Mouse (Mus musculus) small intestine, adult 2 months (tissue): ENCODE data around the gene Fam160a1. TPM values are rescaled to one million over a fixed set of nuclear protein-coding genes. Genes with fewer than 3 reads are reported as not detected.

Experiments used
- H3K27ac ChIP-seq: fragments of 200-500 bp; 2 replicates; pipeline ENCODE4 v1.5.1; 2012; ENCODE audit warnings: low read depth, low read length, control low read depth, inconsistent platforms; ENCODE audit not compliant: insufficient read depth
- H3K27me3 ChIP-seq: fragments of 200-500 bp; 2 replicates; pipeline ENCODE4 v1.6.1; 2012; ENCODE audit warnings: mild to moderate bottlenecking, moderate library complexity, low read length, inconsistent platforms; ENCODE audit not compliant: control insufficient read depth, insufficient read depth
- H3K36me3 ChIP-seq: fragments of 200-500 bp; 2 replicates; pipeline ENCODE4 v1.6.1; 2012; ENCODE audit warnings: mild to moderate bottlenecking, low read length, control low read depth, inconsistent platforms; ENCODE audit not compliant: control insufficient read depth, insufficient read depth
- H3K4me1 ChIP-seq: fragments of 200-500 bp; 2 replicates; pipeline ENCODE4 v1.6.1; 2012; ENCODE audit warnings: low read length, inconsistent platforms, mixed read lengths; ENCODE audit not compliant: control insufficient read depth, insufficient read depth, insufficient read length
- H3K4me3 ChIP-seq: fragments of 200-500 bp; 2 replicates; pipeline ENCODE4 v1.5.1; 2012; ENCODE audit warnings: low read depth, mild to moderate bottlenecking, control low read depth, inconsistent platforms, low read length, moderate library complexity
- CTCF ChIP-seq: fragments of 200-500 bp; IDR thresholded peaks from 2 replicates; pipeline ENCODE4 v1.5.1; 2012; ENCODE audit warnings: low read depth, mild to moderate bottlenecking, control low read depth, inconsistent platforms, low read length, moderate library complexity, mixed read lengths; ENCODE audit not compliant: insufficient replicate concordance, insufficient read length; ENCODE audit errors: extremely low read depth
- POLR2A ChIP-seq: fragments of 200-500 bp; IDR thresholded peaks from 2 replicates; pipeline ENCODE4 v1.6.1; 2012; ENCODE audit warnings: low read depth, mild to moderate bottlenecking, control low read depth, inconsistent platforms, low read length, moderate library complexity
- WGBS: fragments of 180-500 bp; shearing (Covaris S2); methylation state at CpG from one replicate; pipeline ENCODE4 v1.1.7; 2018; 5-methylcytosine and 5-hydroxymethylcytosine counted together
- polyA plus RNA-seq: library from polyadenylated mRNA; depleted of rRNA; stranded (reverse); fragments of >200 nt; gene quantifications from 2 replicates; pipeline ENCODE4 v1.2.3, GENCODE M21; 2012

The Fam160a1 gene
- polyA plus RNA-seq, 1 experiment, result 12.6 TPM

DNA sequence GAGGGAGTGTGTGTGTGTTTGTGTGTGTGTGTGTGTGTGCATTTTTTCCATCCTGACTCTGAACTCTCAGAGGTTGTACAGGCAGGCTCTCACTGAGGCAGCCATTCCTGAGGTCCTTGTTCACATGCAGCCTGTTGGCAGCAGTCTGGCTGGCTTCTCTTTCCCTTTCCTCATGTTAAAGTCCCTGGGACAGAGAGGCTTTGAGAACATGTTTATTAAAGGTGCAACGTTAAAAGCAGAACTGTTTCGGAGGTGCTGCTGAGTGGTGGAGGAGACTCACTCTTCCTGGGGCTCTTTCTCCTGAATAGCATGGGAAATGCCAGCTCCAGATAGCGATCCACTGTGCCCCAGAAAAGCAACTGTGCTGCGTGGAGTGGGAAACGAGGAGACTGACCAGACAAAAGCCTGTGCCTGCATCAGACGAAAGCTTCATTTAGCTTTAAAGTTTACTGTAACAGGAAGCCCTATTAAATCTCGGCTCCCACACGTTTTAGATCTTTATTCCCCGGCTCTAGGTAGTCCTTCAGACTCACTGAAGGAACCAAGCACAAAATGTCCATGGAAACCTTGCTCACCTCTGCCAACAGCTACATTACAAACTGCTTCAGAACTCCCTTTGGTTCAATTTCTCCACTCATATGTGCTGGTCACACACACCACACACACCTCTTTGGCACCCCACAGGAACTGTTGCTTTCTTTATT, 25.2 kb upstream of the Fam160a1 start:
- Histone ChIP-seq H3K4me1 (no peaks in the 10 kb centered on the region), H3K4me3 (no peak overlapping the region), H3K36me3 (no peaks in the 10 kb centered on the region), H3K27ac (no peak overlapping the region), H3K27me3 (no peaks in the 10 kb centered on the region)
- WGBS, result 50% methylated on average over 9 of the region's 9 CpGs
- no peak for TF ChIP-seq POLR2A
- TF ChIP-seq CTCF, result no peak

DNA sequence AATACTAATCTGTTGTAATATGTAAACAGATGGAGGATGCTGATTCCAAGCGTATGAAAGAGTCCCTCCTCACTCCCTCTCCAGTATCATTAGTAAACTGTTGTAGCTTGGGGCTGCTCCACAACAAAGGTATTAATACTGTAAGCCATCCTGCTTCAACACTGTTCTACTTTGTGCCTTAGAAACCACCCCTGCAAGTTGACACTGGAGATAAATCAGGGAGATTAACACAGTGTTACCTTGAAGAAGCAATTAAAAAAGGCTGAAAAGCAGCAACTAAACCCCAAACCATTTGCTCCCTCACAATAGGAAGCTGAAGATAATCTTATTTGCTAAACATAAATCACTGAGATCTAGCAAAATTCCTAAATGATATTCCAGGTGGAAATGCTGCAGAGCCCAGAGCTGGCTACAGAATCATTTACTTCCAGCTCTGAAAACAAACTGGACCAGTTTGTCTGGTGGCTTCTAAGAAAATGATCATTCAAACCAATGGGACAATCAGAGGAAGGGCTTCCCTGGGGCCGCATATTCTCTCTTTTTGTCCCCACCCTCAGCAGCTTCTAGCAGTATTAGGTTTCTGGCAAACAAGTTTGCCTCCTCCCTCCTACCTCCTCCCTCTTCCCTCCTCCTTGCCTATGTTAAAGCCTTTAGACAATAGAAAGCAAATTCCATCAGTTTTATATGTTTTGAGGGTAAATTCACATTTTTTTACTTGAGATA, 24.5 kb upstream of the Fam160a1 start:
- H3K36me3 ChIP-seq, result no peaks in the 10 kb centered on the region
- TF ChIP-seq POLR2A (no peak), CTCF (no peak)
- WGBS, result 52% methylated on average over 2 of the region's 2 CpGs
- H3K4me1 ChIP-seq, result no peaks in the 10 kb centered on the region
- H3K27me3 ChIP-seq, result no peaks in the 10 kb centered on the region
- H3K27ac ChIP-seq, result no peak overlapping the region
- no peak overlapping the region for H3K4me3 ChIP-seq

DNA sequence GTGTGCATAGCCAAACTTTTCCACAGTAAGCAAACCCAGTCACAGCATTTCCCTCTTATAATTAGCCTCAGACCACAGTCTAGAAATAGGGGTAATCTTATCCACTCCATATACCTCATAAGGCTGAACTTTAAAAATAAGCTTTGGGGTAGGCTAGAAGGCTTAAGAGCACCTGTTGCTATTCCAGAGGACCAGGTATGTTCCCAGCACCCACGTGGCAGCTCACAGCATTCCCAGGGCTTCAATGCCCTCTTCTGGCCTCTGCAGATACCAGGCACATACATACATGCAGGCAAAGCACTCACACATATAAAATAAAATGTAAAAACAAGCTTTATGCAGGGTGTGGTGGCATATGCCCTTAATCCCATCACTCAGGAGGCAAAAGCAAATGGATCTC, 16.5 kb upstream of the Fam160a1 start:
- no peaks in the 10 kb centered on the region for H3K36me3 ChIP-seq
- H3K27ac ChIP-seq, result no peak overlapping the region
- H3K27me3 ChIP-seq, result no peaks in the 10 kb centered on the region
- TF ChIP-seq CTCF (no peak), POLR2A (no peak)
- WGBS, result 64% methylated on average over 1 of the region's 1 CpGs
- H3K4me1 ChIP-seq, result no peaks in the 10 kb centered on the region
- no peak overlapping the region for H3K4me3 ChIP-seq

DNA sequence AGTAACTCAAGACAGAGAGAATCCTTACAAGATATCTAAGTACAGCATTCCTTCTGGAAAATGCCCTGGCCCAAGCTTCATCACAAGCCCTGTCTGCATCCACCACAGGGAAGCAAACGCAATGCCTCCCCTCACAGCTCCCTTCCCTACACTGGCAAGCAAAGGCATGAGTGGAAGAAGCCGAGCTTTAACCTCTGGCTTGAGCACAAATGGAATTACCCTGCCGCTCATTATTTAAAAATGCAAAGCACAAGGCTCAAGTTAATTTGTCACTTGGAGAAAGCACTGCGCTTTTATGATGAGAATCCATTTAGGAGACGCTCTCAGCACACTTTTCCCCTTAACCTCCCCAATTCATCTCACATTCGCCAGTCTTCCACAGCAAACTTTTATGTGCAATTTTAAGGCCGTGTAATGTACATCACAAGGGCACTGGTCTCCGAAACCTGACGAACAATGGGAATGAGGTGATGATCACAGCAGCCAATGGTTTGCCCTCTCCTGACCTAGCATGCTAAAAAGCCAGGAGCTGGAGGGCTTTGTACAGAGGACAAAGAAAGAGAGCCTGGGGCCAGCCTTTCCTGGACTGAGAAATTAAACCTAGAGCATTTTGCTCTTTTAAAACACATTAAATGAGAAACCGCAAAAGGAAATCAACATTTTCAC, 15.5 kb upstream of the Fam160a1 start:
- Histone ChIP-seq H3K36me3 (no peaks in the 10 kb centered on the region), H3K4me1 (no peaks in the 10 kb centered on the region), H3K27me3 (no peaks in the 10 kb centered on the region), H3K27ac (no peak overlapping the region), H3K4me3 (no peak overlapping the region)
- 90% methylated on average over 10 of the region's 10 CpGs for WGBS
- no peak for TF ChIP-seq POLR2A
- TF ChIP-seq CTCF, result no peak

DNA sequence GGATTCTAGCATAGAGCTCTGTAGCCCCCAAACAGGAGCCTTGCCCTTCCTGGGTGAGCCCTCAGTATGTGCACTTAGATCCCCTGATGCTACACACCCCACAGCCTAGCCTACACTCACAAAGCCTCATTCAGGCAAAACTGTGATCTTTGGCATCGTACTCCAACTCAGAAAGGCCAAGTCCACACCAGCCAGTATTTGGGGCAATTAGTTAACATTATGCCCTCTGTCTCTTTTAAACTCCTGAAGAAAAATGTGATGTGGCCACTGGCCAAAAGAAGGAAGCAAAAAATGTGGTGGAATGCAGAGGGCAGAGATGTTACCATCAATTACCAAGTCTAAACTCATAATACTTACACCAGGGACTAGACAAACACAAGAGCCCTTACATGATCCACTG, 14.7 kb upstream of the Fam160a1 start:
- no peak overlapping the region for H3K27ac ChIP-seq
- no peaks in the 10 kb centered on the region for H3K27me3 ChIP-seq
- H3K4me3 ChIP-seq, result no peak overlapping the region
- no peaks in the 10 kb centered on the region for H3K4me1 ChIP-seq
- no peaks in the 10 kb centered on the region for H3K36me3 ChIP-seq
- 76% methylated on average over 1 of the region's 1 CpGs for WGBS
- TF ChIP-seq POLR2A (no peak), CTCF (no peak)

DNA sequence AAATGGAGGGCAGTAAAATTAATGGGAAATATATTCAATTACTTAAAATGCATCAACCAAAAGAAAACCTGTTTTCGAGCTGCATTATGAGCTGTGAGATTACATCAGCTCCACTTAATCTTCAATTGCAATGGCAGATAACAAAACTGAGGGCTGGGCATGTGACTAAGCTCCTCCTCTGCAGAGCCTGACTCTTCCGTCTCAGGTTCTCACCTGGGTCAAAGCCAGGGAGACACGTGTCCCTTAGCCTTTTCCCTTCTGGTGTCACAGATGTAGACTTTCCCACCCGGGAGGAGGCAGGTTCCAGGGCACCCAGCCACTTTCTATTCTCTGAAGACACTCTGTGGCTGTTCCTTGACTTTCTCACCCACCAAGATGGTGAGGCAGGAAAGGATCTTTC, 12.0 kb upstream of the Fam160a1 start:
- 24% methylated on average over 4 of the region's 4 CpGs for WGBS
- no peaks in the 10 kb centered on the region for H3K36me3 ChIP-seq

DNA sequence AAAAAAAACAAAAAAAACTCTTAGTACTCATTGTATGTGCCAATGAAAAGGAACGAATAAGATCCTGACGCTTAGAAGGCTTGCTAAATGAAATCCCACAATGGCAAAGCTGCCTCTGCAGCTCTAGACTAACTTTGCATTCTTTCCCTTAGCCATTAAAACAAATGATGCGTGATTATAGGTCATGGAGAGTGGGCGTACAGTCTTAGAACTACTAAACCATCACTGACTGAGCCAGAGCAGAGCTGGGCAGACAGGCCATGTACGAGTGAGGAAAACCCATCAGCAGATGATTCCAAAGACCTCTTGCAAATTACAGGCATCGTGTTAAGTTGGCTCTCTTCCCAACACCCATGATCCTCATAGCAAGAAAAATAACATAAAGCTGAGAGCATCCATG, 10.7 kb upstream of the Fam160a1 start:
- H3K27ac ChIP-seq, result no peak overlapping the region
- WGBS, result 81% methylated on average over 6 of the region's 6 CpGs

More for the DNA sequence above, 12.0 kb upstream of the Fam160a1 start:
- Histone ChIP-seq H3K27ac (no peak overlapping the region), H3K4me3 (no peak overlapping the region), H3K4me1 (no peaks in the 10 kb centered on the region), H3K27me3 (no peaks in the 10 kb centered on the region)
- TF ChIP-seq POLR2A, result no peak
- TF ChIP-seq CTCF, result no peak

More for the DNA sequence above, 10.7 kb upstream of the Fam160a1 start:
- H3K27me3 ChIP-seq, result no peaks in the 10 kb centered on the region
- no peaks in the 10 kb centered on the region for H3K36me3 ChIP-seq
- no peak for TF ChIP-seq POLR2A
- no peak for TF ChIP-seq CTCF
- no peak overlapping the region for H3K4me3 ChIP-seq
- no peaks in the 10 kb centered on the region for H3K4me1 ChIP-seq
